Mouse (Mus musculus) frontal cortex, adult (tissue): ENCODE measurements around the gene Ift43.

Experiments
- ATAC-seq: cut with Nextera tagmentation; 2 replicates; pipeline ENCODE4 v1.9.2; 2017; ENCODE audit warnings: mild to moderate bottlenecking, moderate library complexity, mixed read lengths; ENCODE audit not compliant: low TSS enrichment

Gene Ift43

GRCm38 (mm10) chr12:86082481-86083012 lies at the start of gene Ift43:
TSS of gene Ift43 (plus strand) at chr12:86082541.
- peak; percentile 67 for ATAC-seq

DNA sequence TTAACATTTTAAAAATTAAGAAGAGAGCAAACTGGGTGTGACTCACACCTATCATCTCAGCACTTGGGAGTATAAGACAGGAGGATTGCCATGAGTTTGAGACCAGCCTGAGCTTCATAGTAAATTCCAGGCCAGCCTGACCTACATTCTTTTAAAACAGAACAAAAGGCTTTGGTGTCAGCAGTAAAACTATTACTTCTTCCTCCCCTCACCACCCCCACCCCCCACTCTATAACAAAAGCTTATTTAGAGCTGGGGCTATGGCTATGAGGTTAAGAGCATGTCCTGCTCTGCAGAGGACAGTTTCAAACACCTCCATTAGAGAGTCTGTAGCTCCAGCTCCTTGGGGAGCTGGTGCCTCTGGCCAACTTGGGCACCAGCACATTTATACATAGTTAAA lies 46.8 kb upstream of the Ift43 start:
- no peak for ATAC-seq

GRCm38 (mm10) chr12:86036368-86037166 lies 45.8 kb upstream of the Ift43 start:
- ATAC-seq, result no peak

- no peak for ATAC-seq
Measured at GRCm38 (mm10) chr12:86037235-86037921, 45.0 kb upstream of the Ift43 start.

DNA sequence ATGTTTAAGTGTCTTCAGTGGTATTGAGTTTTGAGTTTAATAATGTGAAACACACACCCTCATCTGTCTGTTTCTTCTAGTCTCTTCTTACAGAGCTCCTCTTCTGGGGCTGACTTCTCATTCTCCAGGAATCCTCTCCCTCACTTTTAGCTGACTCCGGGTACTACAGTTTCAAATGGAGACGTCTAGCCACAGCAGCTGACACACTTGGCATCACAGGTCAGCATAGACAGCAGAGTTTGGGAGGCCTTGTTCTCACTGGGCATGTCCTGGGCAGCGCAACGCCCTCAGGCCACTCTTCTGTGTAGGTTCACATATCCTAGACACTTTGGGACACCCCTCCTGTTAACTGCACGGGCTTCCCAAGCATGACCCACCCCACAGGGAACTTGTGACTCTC lies 43.3 kb upstream of the Ift43 start:
- ATAC-seq, result no peak

DNA sequence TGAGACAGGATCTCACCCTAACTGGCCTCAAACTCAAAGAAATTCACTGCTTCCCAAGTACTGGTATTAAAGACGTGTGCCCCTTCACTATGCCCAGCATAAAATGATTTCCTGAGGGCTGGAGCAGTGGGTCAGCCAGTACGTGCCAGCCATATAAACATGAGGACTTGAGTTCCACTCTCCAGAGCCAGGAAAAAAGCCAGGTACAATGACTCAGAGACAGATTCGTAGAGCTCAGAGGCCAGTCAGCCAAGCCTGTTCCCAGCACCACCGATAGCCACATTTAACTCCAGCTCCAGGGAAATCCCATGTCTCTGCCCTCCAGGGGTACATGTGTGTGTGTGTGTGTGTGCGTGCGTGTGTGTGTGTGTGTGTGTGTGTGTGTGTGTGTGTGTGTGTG lies 42.6 kb upstream of the Ift43 start:
- no peak for ATAC-seq

- ATAC-seq, result no peak
Measured at GRCm38 (mm10) chr12:86046141-86046540, 36.2 kb upstream of the Ift43 start.

GRCm38 (mm10) chr12:86046776-86047175 lies 35.6 kb upstream of the Ift43 start:
- ATAC-seq, result no peak

DNA sequence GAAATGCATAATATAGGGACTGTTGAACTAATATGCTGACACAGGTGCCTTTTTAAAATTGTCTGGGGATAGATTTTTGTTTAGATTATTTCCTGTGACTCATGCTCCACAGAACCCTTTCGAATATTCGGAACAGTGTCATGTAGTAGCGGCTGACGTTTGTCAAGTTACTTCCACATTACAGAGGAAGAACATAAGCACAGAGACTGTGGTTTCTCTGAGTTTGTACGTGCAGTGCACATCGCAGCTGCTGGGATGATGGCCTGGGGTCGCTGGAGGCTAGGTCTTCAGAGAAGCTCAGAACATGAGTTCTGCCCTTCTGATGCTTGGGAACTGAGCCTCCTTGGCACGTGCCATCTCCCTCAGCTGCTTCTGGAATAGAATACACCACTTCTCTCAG lies 35.0 kb upstream of the Ift43 start:
- no peak for ATAC-seq

DNA sequence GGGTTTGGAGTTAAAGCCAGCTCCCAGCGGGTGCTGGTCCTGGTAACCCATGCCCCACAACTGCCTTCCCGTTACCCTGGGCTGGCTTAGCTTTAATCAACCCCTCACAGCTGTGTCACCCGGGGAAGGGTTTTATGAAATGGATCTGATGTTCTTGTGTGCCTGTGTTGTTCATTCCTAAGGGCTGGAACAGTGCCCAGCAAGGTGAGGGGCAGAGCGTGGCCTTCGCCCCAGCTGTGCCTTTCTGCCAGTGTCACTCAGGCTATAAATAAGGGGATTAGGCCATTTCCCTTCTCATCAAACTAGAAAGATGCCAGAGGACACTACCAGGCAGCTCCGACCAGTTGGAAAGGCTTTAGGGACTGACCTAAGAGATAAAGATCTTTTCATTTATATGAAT lies 32.5 kb upstream of the Ift43 start:
- ATAC-seq, result no peak

- no peak for ATAC-seq
Measured at GRCm38 (mm10) chr12:86051477-86051876, 30.9 kb upstream of the Ift43 start.

- ATAC-seq, result no peak
Measured at GRCm38 (mm10) chr12:86055306-86055705, 27.0 kb upstream of the Ift43 start.

DNA sequence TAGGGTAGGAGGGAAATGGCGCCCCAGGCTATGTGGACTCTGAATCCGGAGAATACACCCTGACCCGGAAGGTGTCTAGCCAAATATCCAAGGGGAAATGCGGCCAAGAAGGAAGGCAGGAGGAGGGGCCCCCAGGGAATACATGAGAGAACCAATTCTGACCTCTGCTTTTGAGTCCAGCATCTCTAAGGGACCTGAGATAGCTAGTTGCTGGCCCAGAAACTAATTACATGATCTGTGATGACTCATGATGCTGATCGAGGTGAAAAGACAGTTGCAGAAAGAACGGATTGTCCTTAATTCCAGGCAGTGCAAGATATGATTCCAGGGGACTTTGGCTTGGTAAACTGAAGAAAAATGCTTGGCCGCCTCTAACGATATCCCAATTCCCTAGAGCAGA lies 25.4 kb upstream of the Ift43 start:
- ATAC-seq, result no peak

GRCm38 (mm10) chr12:86057516-86057915 lies 24.8 kb upstream of the Ift43 start:
- 0 out of 2 replicates have a peak, but pooled peaks have one; percentile 13 for ATAC-seq

DNA sequence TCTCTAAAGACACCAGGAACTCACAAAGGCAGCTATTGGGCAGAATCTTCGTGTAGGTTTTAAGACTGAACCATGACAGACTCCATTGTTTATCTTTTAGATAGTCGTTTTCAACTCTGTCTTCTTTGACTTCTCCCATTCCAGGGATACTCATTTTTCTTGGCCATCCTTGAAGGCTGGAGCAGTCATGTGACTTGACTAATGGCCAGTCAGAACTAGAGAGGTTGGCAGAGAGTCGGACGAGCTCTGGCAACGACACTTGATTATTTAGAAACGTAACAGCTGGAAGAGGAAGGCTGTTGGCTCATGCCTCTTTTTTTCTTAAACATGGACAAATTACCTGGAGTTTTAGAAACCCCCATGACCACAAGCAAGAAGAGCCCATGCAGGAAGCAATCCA lies 23.0 kb upstream of the Ift43 start:
- ATAC-seq, result no peak

- no peak for ATAC-seq
Measured at GRCm38 (mm10) chr12:86064796-86065195, 17.5 kb upstream of the Ift43 start.

GRCm38 (mm10) chr12:86071432-86071831 lies 10.9 kb upstream of the Ift43 start:
- peak; percentile 48; the same call in 1 of the 2 replicates for ATAC-seq

- peak; percentile 20; the same call in 1 of the 2 replicates for ATAC-seq
Measured at GRCm38 (mm10) chr12:86074681-86075080, 7.7 kb upstream of the Ift43 start.

DNA sequence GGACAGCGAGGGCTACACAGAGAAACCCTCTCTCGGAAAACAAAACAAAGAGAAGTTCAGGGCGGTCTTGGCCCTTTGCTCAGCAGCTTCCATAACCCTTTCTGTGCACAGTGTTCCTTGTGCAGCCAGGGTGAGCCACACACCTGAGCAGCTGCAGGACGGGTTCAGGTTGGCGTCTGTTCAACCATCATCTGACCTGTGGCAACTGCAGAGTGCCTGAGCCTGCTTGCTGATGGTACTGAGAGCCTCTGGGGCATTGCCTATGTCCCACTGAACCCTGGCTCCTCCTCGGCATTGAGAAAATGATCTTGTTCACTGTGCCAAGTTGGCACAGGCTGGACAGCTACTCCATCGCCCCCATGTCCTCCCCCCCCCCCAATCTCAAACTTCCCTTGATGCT lies 7.0 kb upstream of the Ift43 start:
- ATAC-seq, result no peak

GRCm38 (mm10) chr12:86076321-86076901 lies 5.9 kb upstream of the Ift43 start:
- ATAC-seq, result no peak

DNA sequence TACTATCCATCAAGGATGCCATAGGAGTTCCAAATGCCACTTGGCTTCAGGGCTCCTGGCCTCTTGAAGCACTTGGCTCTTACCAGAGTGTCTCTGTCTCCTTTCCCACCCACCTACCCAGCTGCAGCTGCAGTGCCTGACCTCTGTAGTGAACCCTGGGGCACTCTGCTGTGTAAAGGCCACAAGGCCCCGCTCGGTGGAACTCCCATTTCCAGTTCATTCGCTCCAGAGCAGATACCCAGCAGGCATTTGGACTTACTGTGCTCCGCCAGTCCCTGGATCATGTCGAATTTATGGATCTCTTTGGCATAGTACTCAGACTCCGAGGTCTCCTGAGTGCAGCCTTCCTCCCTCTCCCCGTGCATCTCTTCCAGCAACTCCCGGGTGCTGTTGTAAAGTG lies 5.0 kb upstream of the Ift43 start:
- ATAC-seq, result no peak

GRCm38 (mm10) chr12:86077736-86078135 lies 4.6 kb upstream of the Ift43 start:
- ATAC-seq, result no peak

DNA sequence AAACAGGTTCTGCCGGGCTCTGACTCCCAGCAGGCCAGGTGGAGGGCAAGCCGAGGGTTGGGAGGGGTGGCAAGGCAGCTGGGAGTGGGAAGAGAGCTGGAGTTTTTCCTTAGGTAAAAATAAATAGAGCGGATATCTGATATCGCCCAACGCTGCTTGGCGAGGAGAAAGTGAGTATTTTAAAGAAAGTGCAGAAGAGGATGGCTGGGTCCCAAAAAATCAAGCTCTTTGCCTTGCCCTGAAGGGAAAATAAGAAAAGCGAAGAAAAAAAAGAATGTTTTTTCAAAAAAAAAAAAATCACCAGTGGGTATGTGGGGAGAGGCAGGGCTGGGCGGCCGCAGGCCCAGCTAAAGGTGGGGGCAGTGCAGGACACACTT lies 4.2 kb upstream of the Ift43 start:
- no peak for ATAC-seq
